18 mouse cellular contexts compared by ENCODE assay signal in genomic region chr13:60054081-60054480, GRCm38 (mm10).
DNase-seq lines count a peak whose midpoint lies in the region; ATAC-seq lines count a peak whose summit lies in the region.
"Had no signal": no experiment of that assay in that cellular context is flagged by ENCODE, and none has a peak within 500 bp of the region (broad histone marks: within the 10 kb centered on the region; RNA-seq: fewer than 3 reads in every experiment).

No protein-coding gene starts in this region.

- no peak overlapping the region for H3K4me2 ChIP-seq in embryonic facial prominence, embryonic 15.5 days (replicated peaks)
- H3K4me2 ChIP-seq: embryonic facial prominence, embryonic 12.5 days; forebrain, embryonic 13.5 days; hindbrain, embryonic 15.5 days; liver, embryonic 15.5 days had no signal

- 49% methylated on average over 9 of the region's 9 CpGs for WGBS in embryonic facial prominence, embryonic 15.5 days
- WGBS in embryonic facial prominence, embryonic 10.5 days: 59% methylated on average over 9 of the region's 9 CpGs

- H3K9me3 ChIP-seq in embryonic facial prominence, embryonic 15.5 days (replicated peaks): no peaks in the 10 kb centered on the region
- no peaks in the 10 kb centered on the region for H3K9me3 ChIP-seq in embryonic facial prominence, embryonic 10.5 days
- H3K9me3 ChIP-seq: embryonic facial prominence, embryonic 12.5 days; forebrain, embryonic 13.5 days; hindbrain, embryonic 15.5 days; liver, embryonic 15.5 days had no signal

- H3K27ac ChIP-seq in embryonic facial prominence, embryonic 15.5 days (replicated peaks): peak overlapping the region; percentile 34; the same call in 1 of the 2 replicates
- no peak overlapping the region for H3K27ac ChIP-seq in embryonic facial prominence, embryonic 10.5 days (replicated peaks)
- H3K27ac ChIP-seq: embryonic facial prominence, embryonic 12.5 days; forebrain, embryonic 13.5 days; hindbrain, embryonic 15.5 days; liver, embryonic 15.5 days had no signal

- no peaks in the 10 kb centered on the region for H3K27me3 ChIP-seq in embryonic facial prominence, embryonic 15.5 days
- 0 out of 2 replicates have a peak, but pooled peaks cover 10% of the 10 kb centered on the region for H3K27me3 ChIP-seq in embryonic facial prominence, embryonic 10.5 days (replicated peaks; ENCODE audit: low read depth, poor library complexity, severe bottlenecking)
- H3K27me3 ChIP-seq: embryonic facial prominence, embryonic 12.5 days; forebrain, embryonic 13.5 days; hindbrain, embryonic 15.5 days; liver, embryonic 15.5 days; Patski had no signal

- intact Hi-C loops in heart, postnatal 25 days (cut with DNase I): no loop called here

- H3K9ac ChIP-seq in embryonic facial prominence, embryonic 15.5 days: no peak overlapping the region
- H3K9ac ChIP-seq: embryonic facial prominence, embryonic 12.5 days; forebrain, embryonic 13.5 days; hindbrain, embryonic 15.5 days; liver, embryonic 15.5 days had no signal

- no peak overlapping the region for H3K4me3 ChIP-seq in embryonic facial prominence, embryonic 15.5 days (replicated peaks)
- no peak overlapping the region for H3K4me3 ChIP-seq in embryonic facial prominence, embryonic 10.5 days
- H3K4me3 ChIP-seq: embryonic facial prominence, embryonic 12.5 days; forebrain, embryonic 13.5 days; hindbrain, embryonic 15.5 days; liver, embryonic 15.5 days had no signal

- no peak for ATAC-seq in embryonic facial prominence, embryonic 15.5 days (ENCODE audit: insufficient number of reproducible peaks, low FRiP score, low TSS enrichment, low read depth)
- ATAC-seq in erythroblast, adult 5-6 weeks (replicated peaks; ENCODE audit: low FRiP score, poor library complexity, severe bottlenecking): no peak
- ATAC-seq: forebrain, embryonic 13.5 days; intestine, postnatal 0 days; midbrain, embryonic 16.5 days; Patski had no signal

- peaks cover 41% of the 10 kb centered on the region for H3K4me1 ChIP-seq in embryonic facial prominence, embryonic 15.5 days
- H3K4me1 ChIP-seq in embryonic facial prominence, embryonic 10.5 days: peaks cover 44% of the 10 kb centered on the region
- H3K4me1 ChIP-seq: liver, embryonic 15.5 days had no signal

- H3K36me3 ChIP-seq in embryonic facial prominence, embryonic 15.5 days: no peaks in the 10 kb centered on the region
- no peaks in the 10 kb centered on the region for H3K36me3 ChIP-seq in embryonic facial prominence, embryonic 10.5 days (replicated peaks)
- H3K36me3 ChIP-seq: embryonic facial prominence, embryonic 12.5 days; hindbrain, embryonic 15.5 days; liver, embryonic 15.5 days had no signal

- no peak for DNase-seq in embryonic facial prominence, embryonic 10.5 days (ENCODE audit: low spot score)
- DNase-seq in heart, adult 8-10 months (ENCODE audit: low spot score): peak; percentile 58
- DNase-seq in heart, postnatal 25 days (ENCODE audit: low spot score): no peak
- DNase-seq in lung, postnatal 36 days: peak; percentile 10
- DNase-seq in lung, postnatal 4 days: no peak
- no peak for DNase-seq in layer of hippocampus, adult 9-11 months
- DNase-seq: cerebellum, adult 18-20 months; right cerebral cortex, postnatal 14 days; thymus, postnatal 36 days had no signal

Comparison
In these comparisons a context has a peak if more than half of its experiments do, and no peak if none do; other contexts are left out.
1. DNase-seq: peak in heart, adult 8-10 months (single experiment) and lung, postnatal 36 days (single experiment); none in embryonic facial prominence, embryonic 10.5 days (single experiment), heart, postnatal 25 days (single experiment), lung, postnatal 4 days (0 of 2) and layer of hippocampus, adult 9-11 months (single experiment).